Mouse (Mus musculus) spleen, embryonic (tissue): ENCODE results near the gene Spata21.

Experiments used
- CTCF ChIA-PET: fragments of 350-600 bp; sonication (Branson Sonifier 250); formaldehyde crosslinking; loops from one replicate; lab custom pipeline; 2022; lab: Charles Lee

Gene Spata21

GRCm38 (mm10) chr4:141148009-141148801 lies 60.1 kb downstream of the Spata21 start:
- CTCF ChIA-PET: interaction anchor here (1.3 kb wide), 2 partner anchors 11 to 13 kb away, joined by 3 read pairs; no protein-coding TSS in a partner anchor

- CTCF ChIA-PET: interaction anchor here (0.5 to 1.3 kb wide), 2 partner anchors 10 to 1846 kb away, joined by 3 to 4 read pairs; no protein-coding TSS in a partner anchor
Observed at GRCm38 (mm10) chr4:141149116-141149515, 61.0 kb downstream of the Spata21 start.

GRCm38 (mm10) chr4:141157485-141157884 lies 69.4 kb downstream of the Spata21 start:
- CTCF ChIA-PET: no interaction called here

- CTCF ChIA-PET: interaction anchor here (0.6 kb wide), 1 partner anchor 82 kb away, joined by 3 read pairs; no protein-coding TSS in a partner anchor
Observed at GRCm38 (mm10) chr4:141158609-141159008, 70.5 kb downstream of the Spata21 start.

- CTCF ChIA-PET: interaction anchor here (0.6 to 0.9 kb wide), 2 partner anchors 10 to 83 kb away, joined by 3 read pairs; no protein-coding TSS in a partner anchor
Observed at GRCm38 (mm10) chr4:141159093-141159492, 71.0 kb downstream of the Spata21 start.

GRCm38 (mm10) chr4:141159666-141160065 lies 71.5 kb downstream of the Spata21 start:
- CTCF ChIA-PET: interaction anchor here (0.9 kb wide), 1 partner anchor 11 kb away, joined by 3 read pairs; no protein-coding TSS in a partner anchor

- CTCF ChIA-PET: interaction anchor here (0.7 kb wide), 2 partner anchors 247 to 566 kb away, joined by 3 to 10 read pairs; no protein-coding TSS in a partner anchor
Observed at GRCm38 (mm10) chr4:141160193-141160592, 72.1 kb downstream of the Spata21 start.

- CTCF ChIA-PET: no interaction called here
Observed at GRCm38 (mm10) chr4:141161699-141162208, 73.6 kb downstream of the Spata21 start.
